ENCODE assay signal across 20 mouse cellular contexts in the genomic region with DNA sequence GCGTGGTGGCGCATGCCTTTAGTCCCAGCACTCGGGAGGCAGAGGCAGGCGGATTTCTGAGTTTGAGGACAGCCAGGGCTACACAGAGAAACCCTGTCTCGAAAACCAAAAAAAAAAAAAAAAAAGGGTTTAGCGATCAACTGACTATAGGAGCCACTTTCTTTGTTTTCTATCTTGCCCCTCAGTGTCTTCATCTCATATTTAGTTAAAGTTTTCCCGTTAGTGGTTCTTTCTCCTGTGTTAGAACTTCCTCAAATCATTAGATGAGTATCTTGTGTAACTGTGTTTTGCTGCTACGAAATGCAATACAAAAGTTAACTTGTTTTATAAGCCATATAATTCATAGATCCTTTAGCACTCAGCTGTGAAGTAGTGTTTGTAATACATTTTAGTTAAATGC. TPM values are rescaled to one million over a fixed set of nuclear protein-coding genes. Genes with fewer than 3 reads are reported as not detected.
DNase-seq lines count a peak whose midpoint lies in the region; ATAC-seq and TF ChIP-seq lines count a peak whose summit lies in the region.
"Not testable (repeated sequence)": the region's sequence is repeated elsewhere in the genome, so short reads cannot be mapped to it uniquely, and the experiment has no call there.
"Had no signal": no experiment of that assay in that cellular context is flagged by ENCODE, and none has a peak within 500 bp of the region (broad histone marks: within the 10 kb centered on the region; RNA-seq: fewer than 3 reads in every experiment).

No protein-coding gene starts in this region.

- ATAC-seq in hindbrain, embryonic 15.5 days (ENCODE audit: low FRiP score, low read depth); kidney, embryonic 15.5 days (replicated peaks; ENCODE audit: low FRiP score); liver, embryonic 13.5 days (ENCODE audit: low read depth); liver, postnatal 0 days; neural tube, embryonic 15.5 days (ENCODE audit: low FRiP score): not testable (repeated sequence)

- H3K36me3 ChIP-seq in ES-Bruce4 (ENCODE audit: control insufficient read depth, insufficient read depth, low read length, poor library complexity, severe bottlenecking) = peaks cover 41% of the 10 kb centered on the region
- not testable (repeated sequence) for H3K36me3 ChIP-seq in hindbrain, embryonic 15.5 days; liver, embryonic 13.5 days; liver, postnatal 0 days (replicated peaks; ENCODE audit: insufficient read depth, low read length); neural tube, embryonic 15.5 days
- peaks cover 22% of the 10 kb centered on the region for H3K36me3 ChIP-seq in kidney, embryonic 15.5 days

- H3K9ac ChIP-seq in ES-Bruce4 (ENCODE audit: low read depth, poor library complexity, severe bottlenecking) = peak overlapping the region; percentile 90
- H3K9ac ChIP-seq in hindbrain, embryonic 15.5 days; kidney, embryonic 15.5 days; liver, postnatal 0 days (replicated peaks); neural tube, embryonic 15.5 days (replicated peaks): not testable (repeated sequence)
- H3K9ac ChIP-seq in liver, embryonic 13.5 days = peak overlapping the region; percentile 47; the same call in 1 of the 2 replicates

- intact Hi-C loops in left cerebral cortex, adult 2 months (cut with DNase I) = loop anchor here (5.0 kb wide), 1 partner anchor 48 kb away; no protein-coding TSS in a partner anchor

- H3K4me3 ChIP-seq in ES-Bruce4 (ENCODE audit: low read depth, low read length) = peak overlapping the region; percentile 41
- H3K4me3 ChIP-seq in bone marrow macrophage, adult 2 months (ENCODE audit: insufficient read depth, low read length) = peak overlapping the region; percentile 10; the same call in 1 of the 2 replicates
- H3K4me3 ChIP-seq in hindbrain, embryonic 15.5 days = peak overlapping the region; percentile 99; the same call in 1 of the 2 replicates
- not testable (repeated sequence) for H3K4me3 ChIP-seq in kidney, embryonic 15.5 days (replicated peaks)
- H3K4me3 ChIP-seq in left cerebral cortex, adult 2 months = peak overlapping the region; percentile 11; the same call in 1 of the 2 replicates
- H3K4me3 ChIP-seq in liver, embryonic 13.5 days (replicated peaks) = peak overlapping the region; percentile 81
- H3K4me3 ChIP-seq in liver, postnatal 0 days (ENCODE audit: low read depth, low read length) = peak overlapping the region; percentile 83
- H3K4me3 ChIP-seq in neural tube, embryonic 15.5 days (replicated peaks) = peak overlapping the region; percentile 97; the same call in 1 of the 2 replicates

- H3K4me1 ChIP-seq in ES-Bruce4 (ENCODE audit: control insufficient read depth, insufficient read depth, low read length); liver, postnatal 0 days (ENCODE audit: insufficient read depth): not testable (repeated sequence)
- H3K4me1 ChIP-seq in bone marrow macrophage, adult 2 months (ENCODE audit: control insufficient read depth, insufficient read depth, low read length) = peaks cover 12% of the 10 kb centered on the region
- H3K4me1 ChIP-seq in hindbrain, embryonic 15.5 days (replicated peaks) = peaks cover 42% of the 10 kb centered on the region
- H3K4me1 ChIP-seq in kidney, embryonic 15.5 days = peaks cover 33% of the 10 kb centered on the region
- H3K4me1 ChIP-seq in liver, embryonic 13.5 days (replicated peaks) = peaks cover 33% of the 10 kb centered on the region
- H3K4me1 ChIP-seq in neural tube, embryonic 15.5 days = peaks cover 35% of the 10 kb centered on the region

- 88% methylated on average over 8 of the region's 8 CpGs for WGBS in hindbrain, embryonic 15.5 days
- WGBS in kidney, embryonic 15.5 days = 88% methylated on average over 8 of the region's 8 CpGs
- WGBS in liver, embryonic 13.5 days (ENCODE audit: insufficient replicate concordance) = 50% methylated on average over 8 of the region's 8 CpGs
- WGBS in liver, postnatal 0 days (ENCODE audit: insufficient replicate concordance) = 38% methylated on average over 8 of the region's 8 CpGs
- WGBS in neural tube, embryonic 15.5 days = 93% methylated on average over 8 of the region's 8 CpGs

- not testable (repeated sequence) for TF ChIP-seq POLR2A in ES-Bruce4 (IDR thresholded peaks at IDR 0.05; ENCODE audit: insufficient read depth, low read length); bone marrow macrophage, adult 2 months (IDR thresholded peaks at IDR 0.05; ENCODE audit: borderline replicate concordance, low read depth, low read length)

- peak overlapping the region; percentile 10; the same call in 1 of the 2 replicates for H3K27ac ChIP-seq in ES-Bruce4 (ENCODE audit: insufficient read depth, low read length)
- H3K27ac ChIP-seq in bone marrow macrophage, adult 2 months (ENCODE audit: insufficient read depth, low read depth, low read length); hindbrain, embryonic 15.5 days (replicated peaks); kidney, embryonic 15.5 days; left cerebral cortex, adult 2 months; liver, embryonic 13.5 days; liver, postnatal 0 days (ENCODE audit: low read depth); neural tube, embryonic 15.5 days (replicated peaks): not testable (repeated sequence)

- not testable (repeated sequence) for DNase-seq in left cerebral cortex, adult 2 months (ENCODE audit: extremely low spot score in 1 of 2, low spot score in 2 of 2); liver, embryonic 13.5 days; liver, postnatal 0 days

- H3K27me3 ChIP-seq in ES-Bruce4 (ENCODE audit: control insufficient read depth, insufficient read depth, low read length, poor library complexity, severe bottlenecking); hindbrain, embryonic 15.5 days; kidney, embryonic 15.5 days; liver, embryonic 13.5 days; liver, postnatal 0 days (ENCODE audit: insufficient read depth, low read length); neural tube, embryonic 15.5 days (replicated peaks): not testable (repeated sequence)

- not testable (repeated sequence) for TF ChIP-seq EP300 in ES-Bruce4 (IDR thresholded peaks at IDR 0.05; ENCODE audit: insufficient read depth, low read depth, low read length); liver, postnatal 0 days (IDR thresholded peaks at IDR 0.05; ENCODE audit: low read depth)

- TF ChIP-seq CTCF in ES-Bruce4 (IDR thresholded peaks at IDR 0.05; ENCODE audit: low read depth, low read length); bone marrow macrophage, adult 2 months (IDR thresholded peaks at IDR 0.05; ENCODE audit: low read depth, low read length); left cerebral cortex, adult 2 months (IDR thresholded peaks at IDR 0.05); liver, postnatal 0 days (IDR thresholded peaks at IDR 0.05; ENCODE audit: low read depth): not testable (repeated sequence)

- H3K9me3 ChIP-seq in ES-Bruce4 (replicated peaks; ENCODE audit: control insufficient read depth, insufficient read depth, low read length, poor library complexity, severe bottlenecking); hindbrain, embryonic 15.5 days; kidney, embryonic 15.5 days (replicated peaks); liver, embryonic 13.5 days (replicated peaks); liver, postnatal 0 days (ENCODE audit: low read length); neural tube, embryonic 15.5 days (replicated peaks): not testable (repeated sequence)

- H3K4me2 ChIP-seq in hindbrain, embryonic 15.5 days = peak overlapping the region; percentile 88; the same call in 1 of the 2 replicates
- H3K4me2 ChIP-seq in kidney, embryonic 15.5 days = 0 out of 2 replicates have a peak overlapping the region, but pooled peaks have one; percentile 73
- H3K4me2 ChIP-seq in liver, embryonic 13.5 days = peak overlapping the region; percentile 44
- H3K4me2 ChIP-seq in liver, postnatal 0 days (ENCODE audit: low read depth, low read length) = peak overlapping the region; percentile 96
- H3K4me2 ChIP-seq in neural tube, embryonic 15.5 days = peak overlapping the region; percentile 77

RNA-seq across cellular contexts. Expression of gene Glud1, which starts 3.9 kb away (rescaled TPM):
- polyA plus RNA-seq in ES-Bruce4 (2011; ENCODE audit: insufficient read depth, insufficient read length, low read depth, missing spikeins) = 285 and 305 TPM in 2 replicates
- polyA plus RNA-seq in bone marrow macrophage, adult 2 months (2012; ENCODE audit: insufficient read depth, insufficient read length, missing spikeins) = 181 and 197 TPM in 2 replicates
- 114 and 116 TPM in 2 replicates for polyA plus RNA-seq in hindbrain, embryonic 15.5 days (2015; fragmentation: Nextera tagmentation; extraction: Ambion mirVana)
- 102 and 105 TPM in 2 replicates for polyA plus RNA-seq in kidney, embryonic 15.5 days (2015; fragmentation: Nextera tagmentation; extraction: Ambion mirVana)
- 100 to 1,000 TPM; 281 to 285 TPM for total RNA-seq in left cerebral cortex, adult 2 months (2021)
- polyA plus RNA-seq in liver, embryonic 13.5 days (2015; fragmentation: Nextera tagmentation; extraction: Ambion mirVana) = 127 and 130 TPM in 2 replicates
- 159 and 163 TPM in 2 replicates for polyA plus RNA-seq in liver, postnatal 0 days (2015; fragmentation: Nextera tagmentation; extraction: Ambion mirVana)
- 129 and 134 TPM in 2 replicates for polyA plus RNA-seq in neural tube, embryonic 15.5 days (2015; fragmentation: Nextera tagmentation; extraction: Ambion mirVana)

RNA-seq across cellular contexts. Expression of gene Shld2, which starts 4.1 kb away (rescaled TPM):
- polyA plus RNA-seq in ES-Bruce4 (2011; ENCODE audit: insufficient read depth, insufficient read length, low read depth, missing spikeins) = 26.7 and 32.5 TPM in 2 replicates
- polyA plus RNA-seq in bone marrow macrophage, adult 2 months (2012; ENCODE audit: insufficient read depth, insufficient read length, missing spikeins) = 5.0 and 7.1 TPM in 2 replicates
- 5.9 and 7.1 TPM in 2 replicates for polyA plus RNA-seq in hindbrain, embryonic 15.5 days (2015; fragmentation: Nextera tagmentation; extraction: Ambion mirVana)
- polyA plus RNA-seq in kidney, embryonic 15.5 days (2015; fragmentation: Nextera tagmentation; extraction: Ambion mirVana) = 10.5 and 11.0 TPM in 2 replicates
- 10 to 100 TPM; 10.5 to 11.5 TPM for total RNA-seq in left cerebral cortex, adult 2 months (2021)
- 7.2 and 8.0 TPM in 2 replicates for polyA plus RNA-seq in liver, embryonic 13.5 days (2015; fragmentation: Nextera tagmentation; extraction: Ambion mirVana)
- polyA plus RNA-seq in liver, postnatal 0 days (2015; fragmentation: Nextera tagmentation; extraction: Ambion mirVana) = 10.7 and 13.6 TPM in 2 replicates
- 5.4 and 7.0 TPM in 2 replicates for polyA plus RNA-seq in neural tube, embryonic 15.5 days (2015; fragmentation: Nextera tagmentation; extraction: Ambion mirVana)

RNA-seq across cellular contexts. Expression of gene Fam25c, which starts 40.9 kb away (rescaled TPM):
- polyA plus RNA-seq in ES-Bruce4 (2011; ENCODE audit: insufficient read depth, insufficient read length, low read depth, missing spikeins) = 3.5 and 5.7 TPM in 2 replicates
- not detected in 2 replicates for polyA plus RNA-seq in bone marrow macrophage, adult 2 months (2012; ENCODE audit: insufficient read depth, insufficient read length, missing spikeins)
- not detected in 2 replicates for polyA plus RNA-seq in hindbrain, embryonic 15.5 days (2015; fragmentation: Nextera tagmentation; extraction: Ambion mirVana)
- 1.1 TPM in 1 of 2 replicates, not detected in the other for polyA plus RNA-seq in kidney, embryonic 15.5 days (2015; fragmentation: Nextera tagmentation; extraction: Ambion mirVana)
- not detected for total RNA-seq in left cerebral cortex, adult 2 months (2021)
- not detected in 2 replicates for polyA plus RNA-seq in liver, embryonic 13.5 days (2015; fragmentation: Nextera tagmentation; extraction: Ambion mirVana)
- polyA plus RNA-seq in liver, postnatal 0 days (2015; fragmentation: Nextera tagmentation; extraction: Ambion mirVana) = 5.8 and 5.9 TPM in 2 replicates
- polyA plus RNA-seq in neural tube, embryonic 15.5 days (2015; fragmentation: Nextera tagmentation; extraction: Ambion mirVana) = 0.72 TPM in 1 of 2 replicates, not detected in the other
- total RNA-seq: adrenal gland, postnatal 4 days; forebrain, postnatal 0 days; G1E; gastrocnemius, adult 18-20 months; heart, adult 2 months; heart, postnatal 14 days; hematopoietic stem cell, adult 5-6 weeks had no signal
- polyA plus RNA-seq: C2C12; forebrain, embryonic 13.5 days; forebrain, postnatal 0 days; G1E; gonadal fat pad, adult 2 months; heart, adult 2 months; heart, embryonic 11.5 days; heart, embryonic 15.5 days had no signal

Comparison
In these comparisons a context has a peak if more than half of its experiments do, and no peak if none do; other contexts are left out.
1. H3K4me2 ChIP-seq: peak in every context shown above with its lines; median percentile 96 in liver, postnatal 0 days; 88 in hindbrain, embryonic 15.5 days; 77 in neural tube, embryonic 15.5 days; 73 in kidney, embryonic 15.5 days; 44 in liver, embryonic 13.5 days.